Mouse (Mus musculus): ENCODE measurements at regions not wholly inside any gene's neighbourhood (a gene's known extent, or its start where the extent isn't known, plus 50 kb on each side); places are given as distances from the start of the nearest gene placed in this dataset.

- H3K9ac ChIP-seq (replicated peaks), result no peak overlapping the region
- H3K4me3 ChIP-seq (ENCODE audit: low read depth, low read length), result no peak overlapping the region
- TF ChIP-seq CTCF (IDR thresholded peaks at IDR 0.05; ENCODE audit: low read depth) (no peak), EP300 (IDR thresholded peaks at IDR 0.05; ENCODE audit: low read depth) (no peak)
- no peak for DNase-seq
- peaks cover 9% of the 10 kb centered on the region for H3K4me1 ChIP-seq (ENCODE audit: insufficient read depth)
- H3K36me3 ChIP-seq (replicated peaks; ENCODE audit: insufficient read depth, low read length), result no peaks in the 10 kb centered on the region
- 60% methylated on average over 6 of the region's 6 CpGs for WGBS (ENCODE audit: insufficient replicate concordance)
- H3K4me2 ChIP-seq (ENCODE audit: low read depth, low read length), result peak overlapping the region; percentile 55
- ATAC-seq, result no peak
- H3K27ac ChIP-seq (ENCODE audit: low read depth), result no peak overlapping the region
- no peaks in the 10 kb centered on the region for H3K27me3 ChIP-seq (ENCODE audit: insufficient read depth, low read length)
- no peaks in the 10 kb centered on the region for H3K9me3 ChIP-seq (ENCODE audit: low read length)
Observed at GRCm38 (mm10) chr12:80013577-80013903, 99.3 kb downstream of the Zfp36l1 start.

DNA sequence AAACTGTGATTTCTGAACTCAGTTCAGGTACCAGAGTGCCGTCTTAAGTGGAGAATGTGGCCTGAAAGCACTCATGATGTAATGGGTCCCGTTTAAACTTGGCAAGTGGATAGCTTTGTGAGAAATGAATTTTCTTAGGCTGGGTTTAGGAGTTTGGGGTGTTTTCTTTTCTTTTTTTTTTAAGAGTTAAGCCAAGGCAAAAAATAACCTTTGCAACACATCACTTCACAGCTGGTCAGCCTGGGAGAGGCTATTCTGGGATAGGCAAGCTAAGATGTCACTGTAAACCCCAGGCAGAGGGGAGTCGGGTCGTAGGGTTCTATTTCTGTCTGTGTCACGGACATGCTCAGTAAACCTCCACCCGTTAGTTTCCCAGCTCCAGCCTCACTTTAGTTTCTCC lies 100.9 kb downstream of the Zfp36l1 start:
- peaks cover 9% of the 10 kb centered on the region for H3K4me1 ChIP-seq (ENCODE audit: insufficient read depth)
- no peaks in the 10 kb centered on the region for H3K27me3 ChIP-seq (ENCODE audit: insufficient read depth, low read length)
- TF ChIP-seq CTCF (IDR thresholded peaks at IDR 0.05; ENCODE audit: low read depth), result no peak
- no peak for TF ChIP-seq EP300 (IDR thresholded peaks at IDR 0.05; ENCODE audit: low read depth)
- no peak overlapping the region for H3K9ac ChIP-seq (replicated peaks)
- no peak for DNase-seq
- no peaks in the 10 kb centered on the region for H3K9me3 ChIP-seq (ENCODE audit: low read length)
- ATAC-seq, result no peak
- WGBS (ENCODE audit: insufficient replicate concordance), result 72% methylated on average over 6 of the region's 6 CpGs
- no peak overlapping the region for H3K4me3 ChIP-seq (ENCODE audit: low read depth, low read length)
- no peaks in the 10 kb centered on the region for H3K36me3 ChIP-seq (replicated peaks; ENCODE audit: insufficient read depth, low read length)
- no peak overlapping the region for H3K27ac ChIP-seq (ENCODE audit: low read depth)
- no peak overlapping the region for H3K4me2 ChIP-seq (ENCODE audit: low read depth, low read length)

DNA sequence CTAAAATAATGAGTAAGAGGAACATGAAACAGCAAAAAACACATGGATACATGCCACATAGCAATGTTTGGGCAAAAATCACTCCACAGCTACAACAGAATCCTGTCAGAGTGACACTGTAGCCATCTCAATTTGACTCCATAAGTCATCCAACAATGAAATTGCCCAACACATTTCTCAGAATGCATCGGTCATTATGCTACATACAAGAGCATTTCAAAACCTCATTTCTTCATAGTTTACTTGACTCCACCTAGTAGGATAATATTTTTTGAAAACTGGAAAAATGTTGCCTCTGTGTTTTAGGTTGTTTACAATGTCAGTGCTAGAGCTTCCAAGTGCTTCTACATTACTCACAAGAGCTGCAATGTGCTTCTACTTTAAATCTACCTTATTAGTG lies 101.9 kb downstream of the Zfp36l1 start:
- Histone ChIP-seq H3K4me1 (ENCODE audit: insufficient read depth) (peaks cover 9% of the 10 kb centered on the region), H3K9me3 (ENCODE audit: low read length) (no peaks in the 10 kb centered on the region), H3K4me2 (ENCODE audit: low read depth, low read length) (no peak overlapping the region), H3K27ac (ENCODE audit: low read depth) (no peak overlapping the region), H3K4me3 (ENCODE audit: low read depth, low read length) (no peak overlapping the region), H3K36me3 (replicated peaks; ENCODE audit: insufficient read depth, low read length) (no peaks in the 10 kb centered on the region), H3K9ac (replicated peaks) (no peak overlapping the region), H3K27me3 (ENCODE audit: insufficient read depth, low read length) (no peaks in the 10 kb centered on the region)
- ATAC-seq (no peak), DNase-seq (no peak)
- TF ChIP-seq EP300 (IDR thresholded peaks at IDR 0.05; ENCODE audit: low read depth), result no peak
- TF ChIP-seq CTCF (IDR thresholded peaks at IDR 0.05; ENCODE audit: low read depth), result no peak
- WGBS (ENCODE audit: insufficient replicate concordance), result 56% methylated on average over 1 of the region's 1 CpGs

DNA sequence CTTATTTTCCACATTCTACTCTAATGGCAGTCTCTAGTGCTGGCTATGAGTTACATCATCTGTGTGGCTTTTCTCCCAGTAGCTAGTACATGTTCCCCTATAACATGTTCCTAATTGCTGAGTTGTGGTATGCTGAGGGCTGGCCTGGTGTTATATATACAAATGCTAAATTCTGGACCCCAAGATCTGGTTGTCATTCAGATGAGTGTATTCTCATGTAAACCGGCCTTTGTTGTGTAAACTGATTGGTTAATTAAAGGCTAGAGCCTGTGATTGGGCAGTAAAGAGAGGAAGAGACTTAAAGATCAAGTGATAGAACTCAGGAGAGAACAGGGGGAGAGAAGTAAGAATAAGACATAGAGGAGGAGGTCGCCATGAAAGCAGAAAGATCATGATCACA lies 102.6 kb downstream of the Zfp36l1 start:
- Histone ChIP-seq H3K4me1 (ENCODE audit: insufficient read depth) (peaks cover 9% of the 10 kb centered on the region), H3K9me3 (ENCODE audit: low read length) (no peaks in the 10 kb centered on the region), H3K27ac (ENCODE audit: low read depth) (no peak overlapping the region), H3K4me2 (ENCODE audit: low read depth, low read length) (no peak overlapping the region), H3K4me3 (ENCODE audit: low read depth, low read length) (no peak overlapping the region), H3K27me3 (ENCODE audit: insufficient read depth, low read length) (no peaks in the 10 kb centered on the region), H3K36me3 (replicated peaks; ENCODE audit: insufficient read depth, low read length) (no peaks in the 10 kb centered on the region), H3K9ac (replicated peaks) (no peak overlapping the region)
- ATAC-seq, result no peak
- TF ChIP-seq EP300 (IDR thresholded peaks at IDR 0.05; ENCODE audit: low read depth), result no peak
- no peak for TF ChIP-seq CTCF (IDR thresholded peaks at IDR 0.05; ENCODE audit: low read depth)
- DNase-seq, result no peak
- 61% methylated on average over 2 of the region's 2 CpGs for WGBS (ENCODE audit: insufficient replicate concordance)

- ATAC-seq, result no peak
- WGBS (ENCODE audit: insufficient replicate concordance), result 70% methylated on average over 7 of the region's 7 CpGs
- H3K27me3 ChIP-seq (ENCODE audit: insufficient read depth, low read length), result no peaks in the 10 kb centered on the region
- no peaks in the 10 kb centered on the region for H3K9me3 ChIP-seq (ENCODE audit: low read length)
- no peak overlapping the region for H3K4me2 ChIP-seq (ENCODE audit: low read depth, low read length)
- no peak for DNase-seq
- H3K27ac ChIP-seq (ENCODE audit: low read depth), result no peak overlapping the region
- no peak for TF ChIP-seq EP300 (IDR thresholded peaks at IDR 0.05; ENCODE audit: low read depth)
- no peak overlapping the region for H3K9ac ChIP-seq (replicated peaks)
- no peaks in the 10 kb centered on the region for H3K36me3 ChIP-seq (replicated peaks; ENCODE audit: insufficient read depth, low read length)
- peaks cover 4% of the 10 kb centered on the region for H3K4me1 ChIP-seq (ENCODE audit: insufficient read depth)
- H3K4me3 ChIP-seq (ENCODE audit: low read depth, low read length), result no peak overlapping the region
Observed at GRCm38 (mm10) chr12:80007849-80008248, 105.0 kb downstream of the Zfp36l1 start.

- Histone ChIP-seq H3K9me3 (ENCODE audit: low read length) (no peaks in the 10 kb centered on the region), H3K27me3 (ENCODE audit: insufficient read depth, low read length) (no peaks in the 10 kb centered on the region), H3K4me1 (ENCODE audit: insufficient read depth) (peaks cover 16% of the 10 kb centered on the region), H3K9ac (replicated peaks) (no peak overlapping the region), H3K27ac (ENCODE audit: low read depth) (no peak overlapping the region), H3K36me3 (replicated peaks; ENCODE audit: insufficient read depth, low read length) (no peaks in the 10 kb centered on the region), H3K4me3 (ENCODE audit: low read depth, low read length) (no peak overlapping the region), H3K4me2 (ENCODE audit: low read depth, low read length) (no peak overlapping the region)
- ATAC-seq, result no peak
- DNase-seq, result no peak
- TF ChIP-seq CTCF (IDR thresholded peaks at IDR 0.05; ENCODE audit: low read depth) (peak; percentile 29; the same call in 1 of the 2 replicates), EP300 (IDR thresholded peaks at IDR 0.05; ENCODE audit: low read depth) (no peak)
- 81% methylated on average over 13 of the region's 13 CpGs for WGBS (ENCODE audit: insufficient replicate concordance)
Observed at GRCm38 (mm10) chr12:80005227-80005919, 107.4 kb downstream of the Zfp36l1 start.

GRCm38 (mm10) chr12:80004575-80004974 lies 108.2 kb downstream of the Zfp36l1 start:
- TF ChIP-seq EP300 (IDR thresholded peaks at IDR 0.05; ENCODE audit: low read depth) (no peak), CTCF (IDR thresholded peaks at IDR 0.05; ENCODE audit: low read depth) (no peak)
- H3K4me2 ChIP-seq (ENCODE audit: low read depth, low read length), result no peak overlapping the region
- ATAC-seq (no peak), DNase-seq (no peak)
- H3K4me1 ChIP-seq (ENCODE audit: insufficient read depth), result peaks cover 15% of the 10 kb centered on the region
- 75% methylated on average over 6 of the region's 6 CpGs for WGBS (ENCODE audit: insufficient replicate concordance)
- 0 out of 2 replicates have a peak overlapping the region, but pooled peaks have one; percentile 19 for H3K27ac ChIP-seq (ENCODE audit: low read depth)
- H3K27me3 ChIP-seq (ENCODE audit: insufficient read depth, low read length), result no peaks in the 10 kb centered on the region
- H3K4me3 ChIP-seq (ENCODE audit: low read depth, low read length), result no peak overlapping the region
- H3K9ac ChIP-seq (replicated peaks), result no peak overlapping the region
- no peaks in the 10 kb centered on the region for H3K9me3 ChIP-seq (ENCODE audit: low read length)
- no peaks in the 10 kb centered on the region for H3K36me3 ChIP-seq (replicated peaks; ENCODE audit: insufficient read depth, low read length)
